Mouse (Mus musculus): ENCODE measurements around the gene Snx29. TPM values are rescaled to one million over a fixed set of nuclear protein-coding genes. Genes with fewer than 3 reads are reported as not detected.

Snx29 gene
- polyA plus RNA-seq, 1 experiment = 1.1 TPM

- TF ChIP-seq TAL1 (IDR thresholded peaks at IDR 0.05; ENCODE audit: low read length) (no peak), GATA1 (IDR thresholded peaks at IDR 0.05; ENCODE audit: low read length) (no peak)
Measured at GRCm38 (mm10) chr16:11643603-11644002, 320.9 kb downstream of the Snx29 start.

GRCm38 (mm10) chr16:11644399-11644798, 321.7 kb downstream of the Snx29 start:
- peaks cover 8% of the 10 kb centered on the region for H3K4me1 ChIP-seq (ENCODE audit: control insufficient read depth)
- H3K4me3 ChIP-seq (replicated peaks) = no peak overlapping the region
- H3K27me3 ChIP-seq (ENCODE audit: control insufficient read depth) = no peaks in the 10 kb centered on the region
- no peaks in the 10 kb centered on the region for H3K9me3 ChIP-seq (ENCODE audit: control insufficient read depth, low read length)
- TF ChIP-seq GATA1 (IDR thresholded peaks at IDR 0.05; ENCODE audit: low read length) (no peak), TAL1 (IDR thresholded peaks at IDR 0.05; ENCODE audit: low read length) (no peak)
- H3K36me3 ChIP-seq (ENCODE audit: control insufficient read depth) = no peaks in the 10 kb centered on the region

More at GRCm38 (mm10) chr16:11643603-11644002, 320.9 kb downstream of the Snx29 start:
- no peaks in the 10 kb centered on the region for H3K27me3 ChIP-seq (ENCODE audit: control insufficient read depth)
- H3K4me3 ChIP-seq (replicated peaks) = no peak overlapping the region
- peaks cover 8% of the 10 kb centered on the region for H3K4me1 ChIP-seq (ENCODE audit: control insufficient read depth)
- H3K36me3 ChIP-seq (ENCODE audit: control insufficient read depth) = no peaks in the 10 kb centered on the region
- no peaks in the 10 kb centered on the region for H3K9me3 ChIP-seq (ENCODE audit: control insufficient read depth, low read length)

- peaks cover 8% of the 10 kb centered on the region for H3K4me1 ChIP-seq (ENCODE audit: control insufficient read depth)
- no peak overlapping the region for H3K4me3 ChIP-seq (replicated peaks)
- TF ChIP-seq TAL1 (IDR thresholded peaks at IDR 0.05; ENCODE audit: low read length) (no peak), GATA1 (IDR thresholded peaks at IDR 0.05; ENCODE audit: low read length) (no peak)
- no peaks in the 10 kb centered on the region for H3K9me3 ChIP-seq (ENCODE audit: control insufficient read depth, low read length)
- H3K36me3 ChIP-seq (ENCODE audit: control insufficient read depth) = no peaks in the 10 kb centered on the region
- H3K27me3 ChIP-seq (ENCODE audit: control insufficient read depth) = no peaks in the 10 kb centered on the region
Measured at GRCm38 (mm10) chr16:11645668-11646067, 323.0 kb downstream of the Snx29 start.

- TF ChIP-seq GATA1 (IDR thresholded peaks at IDR 0.05; ENCODE audit: low read length) (no peak), TAL1 (IDR thresholded peaks at IDR 0.05; ENCODE audit: low read length) (no peak)
- no peaks in the 10 kb centered on the region for H3K36me3 ChIP-seq (ENCODE audit: control insufficient read depth)
- H3K4me1 ChIP-seq (ENCODE audit: control insufficient read depth) = peaks cover 6% of the 10 kb centered on the region
- H3K9me3 ChIP-seq (ENCODE audit: control insufficient read depth, low read length) = no peaks in the 10 kb centered on the region
- H3K4me3 ChIP-seq (replicated peaks) = no peak overlapping the region
- no peaks in the 10 kb centered on the region for H3K27me3 ChIP-seq (ENCODE audit: control insufficient read depth)
Measured at GRCm38 (mm10) chr16:11646745-11647289, 324.1 kb downstream of the Snx29 start.

- peaks cover 4% of the 10 kb centered on the region for H3K4me1 ChIP-seq (ENCODE audit: control insufficient read depth)
Measured at GRCm38 (mm10) chr16:11648169-11648688, 325.5 kb downstream of the Snx29 start.

GRCm38 (mm10) chr16:11652686-11653366, 330.1 kb downstream of the Snx29 start:
- TF ChIP-seq GATA1 (IDR thresholded peaks at IDR 0.05; ENCODE audit: low read length) (no peak), TAL1 (IDR thresholded peaks at IDR 0.05; ENCODE audit: low read length) (no peak)
- no peaks in the 10 kb centered on the region for H3K9me3 ChIP-seq (ENCODE audit: control insufficient read depth, low read length)
- no peaks in the 10 kb centered on the region for H3K36me3 ChIP-seq (ENCODE audit: control insufficient read depth)

More at GRCm38 (mm10) chr16:11648169-11648688, 325.5 kb downstream of the Snx29 start:
- no peaks in the 10 kb centered on the region for H3K36me3 ChIP-seq (ENCODE audit: control insufficient read depth)
- TF ChIP-seq GATA1 (IDR thresholded peaks at IDR 0.05; ENCODE audit: low read length) (no peak), TAL1 (IDR thresholded peaks at IDR 0.05; ENCODE audit: low read length) (no peak)
- no peak overlapping the region for H3K4me3 ChIP-seq (replicated peaks)
- no peaks in the 10 kb centered on the region for H3K9me3 ChIP-seq (ENCODE audit: control insufficient read depth, low read length)
- no peaks in the 10 kb centered on the region for H3K27me3 ChIP-seq (ENCODE audit: control insufficient read depth)

GRCm38 (mm10) chr16:11655893-11656292, 333.2 kb downstream of the Snx29 start:
- H3K4me1 ChIP-seq (ENCODE audit: control insufficient read depth) = no peaks in the 10 kb centered on the region
- no peaks in the 10 kb centered on the region for H3K27me3 ChIP-seq (ENCODE audit: control insufficient read depth)
- peaks cover 3% of the 10 kb centered on the region for H3K36me3 ChIP-seq (ENCODE audit: control insufficient read depth)
- TF ChIP-seq TAL1 (IDR thresholded peaks at IDR 0.05; ENCODE audit: low read length) (no peak), GATA1 (IDR thresholded peaks at IDR 0.05; ENCODE audit: low read length) (no peak)
- H3K9me3 ChIP-seq (ENCODE audit: control insufficient read depth, low read length) = no peaks in the 10 kb centered on the region
- H3K4me3 ChIP-seq (replicated peaks) = no peak overlapping the region

More at GRCm38 (mm10) chr16:11652686-11653366, 330.1 kb downstream of the Snx29 start:
- Histone ChIP-seq H3K27me3 (ENCODE audit: control insufficient read depth) (no peaks in the 10 kb centered on the region), H3K4me1 (ENCODE audit: control insufficient read depth) (peaks cover 4% of the 10 kb centered on the region), H3K4me3 (replicated peaks) (no peak overlapping the region)

GRCm38 (mm10) chr16:11657111-11657510, 334.4 kb downstream of the Snx29 start:
- TF ChIP-seq GATA1 (IDR thresholded peaks at IDR 0.05; ENCODE audit: low read length) (no peak), TAL1 (IDR thresholded peaks at IDR 0.05; ENCODE audit: low read length) (no peak)
- Histone ChIP-seq H3K9me3 (ENCODE audit: control insufficient read depth, low read length) (no peaks in the 10 kb centered on the region), H3K4me1 (ENCODE audit: control insufficient read depth) (no peaks in the 10 kb centered on the region)

GRCm38 (mm10) chr16:11659111-11659720, 336.5 kb downstream of the Snx29 start:
- Histone ChIP-seq H3K4me1 (ENCODE audit: control insufficient read depth) (no peaks in the 10 kb centered on the region), H3K4me3 (replicated peaks) (no peak overlapping the region), H3K27me3 (ENCODE audit: control insufficient read depth) (no peaks in the 10 kb centered on the region), H3K36me3 (ENCODE audit: control insufficient read depth) (peaks cover 3% of the 10 kb centered on the region), H3K9me3 (ENCODE audit: control insufficient read depth, low read length) (no peaks in the 10 kb centered on the region)
- TF ChIP-seq TAL1 (IDR thresholded peaks at IDR 0.05; ENCODE audit: low read length) = no peak
- no peak for TF ChIP-seq GATA1 (IDR thresholded peaks at IDR 0.05; ENCODE audit: low read length)

More at GRCm38 (mm10) chr16:11657111-11657510, 334.4 kb downstream of the Snx29 start:
- Histone ChIP-seq H3K36me3 (ENCODE audit: control insufficient read depth) (peaks cover 3% of the 10 kb centered on the region), H3K27me3 (ENCODE audit: control insufficient read depth) (no peaks in the 10 kb centered on the region), H3K4me3 (replicated peaks) (no peak overlapping the region)

Measured in erythroblast, embryonic 14.5 days (primary cell).